Mouse (Mus musculus) embryo, embryonic 11.5 days (tissue): ENCODE results near the gene Ptpre.
"Not testable (repeated sequence)": the region's sequence is repeated elsewhere in the genome, so short reads cannot be mapped to it uniquely, and the experiment has no call there.

Experiments
- DNase-seq: peaks from one replicate; pipeline ENCODE4 v3.0.0-alpha.2; 2012; ENCODE audit warnings: low read depth, low spot score

Ptpre gene

DNA sequence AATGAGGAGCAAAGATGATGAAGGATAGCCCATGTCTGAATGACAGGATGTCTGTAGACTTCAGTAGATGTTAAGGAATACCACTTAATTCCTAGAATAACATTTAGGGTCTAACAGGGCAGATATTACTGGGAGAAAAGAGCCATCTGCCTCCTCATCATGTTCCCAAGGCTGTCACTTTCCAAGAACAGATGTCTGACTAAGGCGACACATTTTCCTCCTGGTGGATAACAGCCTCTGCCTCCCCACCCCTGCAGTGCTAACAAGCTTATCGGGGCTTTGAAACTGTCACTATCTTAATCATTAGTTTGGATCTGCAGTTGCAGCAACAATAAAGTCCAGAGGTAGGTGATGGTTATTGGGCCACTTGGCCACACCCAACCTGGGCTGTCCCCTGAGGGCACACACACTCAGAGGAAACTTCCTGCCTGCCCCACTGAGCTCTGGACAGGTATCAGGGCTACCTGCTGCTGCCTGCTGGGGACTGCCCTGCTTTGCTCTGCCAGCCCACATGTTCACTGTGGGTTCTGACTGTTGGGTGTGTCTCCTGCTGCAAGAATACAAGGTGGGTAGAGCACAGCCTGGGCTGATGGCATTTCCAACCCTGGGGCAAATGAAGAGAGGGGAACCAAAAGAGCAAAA is 2.6 kb upstream of the Ptpre start:
- no peak for DNase-seq

GRCm38 (mm10) chr7:135535908-135536307 is 1.4 kb upstream of the Ptpre start:
- no peak for DNase-seq

DNA sequence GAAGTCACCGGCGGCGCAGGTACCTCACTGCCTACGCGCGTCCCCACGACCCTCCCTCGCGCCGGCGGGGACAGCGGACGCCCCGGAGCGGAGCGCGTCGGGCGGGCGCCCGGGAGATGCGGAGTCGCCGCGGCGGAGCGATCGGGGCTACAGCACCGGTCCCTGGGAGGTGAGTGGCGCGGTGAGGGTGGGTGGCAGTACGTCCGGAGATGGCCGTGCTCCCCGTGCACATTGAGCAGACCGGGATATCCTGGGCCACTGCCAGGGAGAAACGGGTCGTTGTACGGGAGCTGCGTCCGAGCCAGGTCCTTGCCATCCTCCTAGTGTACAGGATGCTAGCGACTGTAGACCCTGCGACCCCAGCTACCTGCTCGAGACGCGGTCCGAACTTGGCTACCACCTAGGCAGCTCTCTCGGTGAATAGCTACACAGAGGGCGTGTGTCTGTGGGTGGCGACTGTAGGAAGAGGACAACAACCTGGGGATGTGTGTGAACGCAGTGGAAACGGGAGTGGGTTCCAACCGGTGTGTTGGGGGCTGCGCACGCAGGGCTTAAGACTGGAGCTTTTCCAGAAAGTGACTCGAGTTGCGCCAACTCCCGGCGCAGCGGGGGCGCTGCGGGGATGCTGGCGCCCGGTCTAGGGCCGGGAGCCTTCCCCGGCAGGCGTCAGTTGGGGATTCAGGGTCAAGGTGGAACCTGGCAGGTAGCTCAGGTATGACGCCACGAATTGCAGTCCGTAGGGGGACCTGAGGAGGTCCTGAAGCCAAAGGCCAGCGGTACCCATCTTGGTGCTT is 864 bp downstream of the Ptpre start:
- no peak for DNase-seq

DNA sequence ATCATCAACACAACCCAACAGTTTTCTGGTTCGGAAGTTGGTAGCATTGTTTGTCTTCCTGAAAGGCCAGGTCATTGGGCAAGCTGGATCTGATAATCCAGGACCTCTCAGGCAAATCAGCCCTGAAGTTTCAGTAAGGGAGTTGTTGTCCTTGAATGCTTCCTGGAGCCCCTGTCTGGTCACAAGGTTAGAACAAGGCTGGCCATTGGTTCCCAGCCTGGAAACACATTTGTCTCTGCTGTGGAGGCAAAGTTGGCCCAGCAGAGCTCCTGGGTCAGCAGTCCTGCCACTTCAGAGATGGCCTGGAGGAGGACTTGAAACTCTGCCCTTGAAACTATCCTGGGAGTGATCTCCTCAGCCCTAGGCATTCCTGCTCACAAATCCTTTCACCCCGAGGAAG is 2.1 kb downstream of the Ptpre start:
- DNase-seq, result no peak

DNA sequence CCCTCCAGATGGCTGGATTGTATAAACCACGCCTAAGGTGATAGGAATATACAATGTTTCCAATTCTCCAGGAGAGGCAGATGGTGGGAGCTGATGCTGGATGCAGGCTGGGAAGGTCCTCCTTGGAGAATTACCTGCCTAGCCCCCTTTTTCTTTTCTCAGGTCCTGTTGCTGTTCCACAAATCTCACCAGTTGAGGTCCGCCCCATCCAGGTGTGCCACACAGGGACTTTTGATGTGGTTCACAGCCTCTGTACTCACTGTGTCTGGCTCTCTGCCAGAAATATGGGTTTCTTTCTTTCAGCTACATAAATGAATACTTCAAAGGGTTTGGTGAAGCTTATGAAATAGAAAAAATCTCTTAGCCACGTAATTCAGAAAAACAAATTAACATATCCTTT is 5.0 kb downstream of the Ptpre start:
- no peak for DNase-seq

DNA sequence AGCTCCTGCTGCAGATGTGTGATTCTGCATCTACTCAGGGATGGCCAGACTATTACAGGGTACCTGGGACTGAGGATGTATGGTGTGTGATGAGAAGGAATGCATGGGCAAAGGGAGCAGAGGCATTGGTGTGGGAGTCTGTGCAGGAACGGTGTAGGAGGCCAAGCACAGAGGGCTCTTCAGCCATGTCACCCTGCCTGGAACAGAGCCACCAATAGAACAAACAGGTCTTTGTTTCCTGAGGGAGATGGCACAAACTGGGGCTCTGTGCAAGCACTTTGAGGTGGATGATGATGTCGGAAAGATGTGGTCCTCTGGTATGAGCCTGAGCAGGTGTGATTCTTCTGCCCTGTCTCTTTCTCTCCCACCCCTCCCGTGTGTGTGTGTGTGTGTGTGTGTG is 5.8 kb downstream of the Ptpre start:
- no peak for DNase-seq

DNA sequence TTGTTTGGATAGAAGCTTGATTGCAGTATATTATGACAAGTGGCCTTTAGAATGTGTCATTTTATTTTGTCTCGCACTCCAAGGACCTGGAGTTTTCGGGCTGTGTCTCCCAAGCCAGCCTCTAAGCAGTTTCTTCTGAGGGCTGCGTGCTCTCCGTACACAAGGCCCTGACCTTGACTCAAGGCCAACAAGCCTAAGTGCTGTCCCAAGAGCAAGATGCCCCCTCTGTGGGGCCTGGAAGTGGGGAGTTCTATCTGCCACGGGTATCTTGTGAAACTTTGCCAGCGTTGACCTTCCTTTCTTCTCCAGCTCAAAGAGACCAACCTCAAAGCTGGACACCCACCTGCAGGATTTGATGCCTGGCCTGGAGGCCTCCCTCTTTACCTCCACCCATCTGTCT is 7.0 kb downstream of the Ptpre start:
- no peak for DNase-seq

- DNase-seq, result no peak
Measured at GRCm38 (mm10) chr7:135545957-135546356, 8.7 kb downstream of the Ptpre start.

DNA sequence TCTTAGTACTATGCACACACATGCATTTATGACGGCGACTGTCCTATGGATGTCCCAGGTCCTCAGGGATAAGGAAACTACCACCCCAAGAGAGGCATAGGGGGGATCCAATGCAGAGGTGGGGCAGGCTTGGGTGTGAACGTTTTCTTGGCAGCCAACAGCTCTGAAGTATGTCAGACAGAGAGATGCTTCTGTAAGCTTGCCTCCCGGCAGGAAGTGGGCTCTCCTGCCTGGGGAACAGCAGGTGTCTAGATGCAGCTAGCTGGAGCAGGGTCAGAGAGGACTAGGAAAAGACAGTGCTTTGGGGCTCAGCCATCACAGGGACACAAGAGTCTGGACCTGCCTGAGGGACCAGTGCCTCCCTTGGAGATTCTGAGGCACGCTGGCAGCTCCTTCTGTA is 9.2 kb downstream of the Ptpre start:
- DNase-seq, result no peak

DNA sequence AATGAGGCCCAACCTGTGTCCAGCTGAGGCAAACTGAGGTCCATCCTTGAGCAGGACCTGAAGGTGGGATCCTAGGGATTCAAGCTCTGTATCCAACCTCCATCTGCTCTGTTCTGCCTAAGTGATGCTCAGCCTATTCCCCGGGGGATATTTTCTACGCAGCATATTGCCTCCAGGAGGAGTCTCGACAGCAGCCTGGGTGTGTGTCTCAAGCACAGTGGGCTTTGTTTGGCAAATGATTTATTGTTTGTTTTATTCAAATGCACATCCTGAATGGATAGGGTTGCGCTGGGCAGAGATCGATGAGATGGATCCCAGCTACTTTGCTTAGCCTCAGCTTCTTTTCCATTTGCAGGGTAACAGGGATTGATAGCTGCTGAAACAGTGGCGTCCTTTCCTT is 11.2 kb downstream of the Ptpre start:
- DNase-seq, result no peak

GRCm38 (mm10) chr7:135551547-135551946 is 14.3 kb downstream of the Ptpre start:
- DNase-seq, result no peak

GRCm38 (mm10) chr7:135553550-135553949 is 16.3 kb downstream of the Ptpre start:
- DNase-seq, result no peak

GRCm38 (mm10) chr7:135556663-135557402 is 19.6 kb downstream of the Ptpre start:
- no peak for DNase-seq

GRCm38 (mm10) chr7:135560280-135560679 is 23.0 kb downstream of the Ptpre start:
- DNase-seq, result no peak

DNA sequence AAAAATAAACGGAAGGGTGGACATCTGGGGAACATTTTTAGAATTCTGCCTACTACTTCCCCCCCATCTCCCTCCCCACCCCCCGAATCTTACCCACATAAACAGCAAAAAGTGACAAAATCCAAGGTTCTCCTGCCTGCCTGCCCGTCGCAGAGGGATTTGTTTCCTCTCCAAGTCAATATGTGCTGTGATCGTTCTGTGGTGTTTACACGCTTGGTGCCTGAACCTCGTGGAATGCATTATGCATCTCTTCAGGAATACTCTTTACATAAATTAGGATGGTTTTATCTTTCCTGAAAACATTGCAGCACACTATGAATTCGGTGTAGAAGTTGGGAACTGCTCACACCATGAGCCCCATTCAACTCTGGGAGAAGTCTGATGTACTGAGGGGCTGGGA is 26.7 kb downstream of the Ptpre start:
- DNase-seq, result no peak

- DNase-seq, result no peak
Measured at GRCm38 (mm10) chr7:135566013-135566412, 28.7 kb downstream of the Ptpre start.

DNA sequence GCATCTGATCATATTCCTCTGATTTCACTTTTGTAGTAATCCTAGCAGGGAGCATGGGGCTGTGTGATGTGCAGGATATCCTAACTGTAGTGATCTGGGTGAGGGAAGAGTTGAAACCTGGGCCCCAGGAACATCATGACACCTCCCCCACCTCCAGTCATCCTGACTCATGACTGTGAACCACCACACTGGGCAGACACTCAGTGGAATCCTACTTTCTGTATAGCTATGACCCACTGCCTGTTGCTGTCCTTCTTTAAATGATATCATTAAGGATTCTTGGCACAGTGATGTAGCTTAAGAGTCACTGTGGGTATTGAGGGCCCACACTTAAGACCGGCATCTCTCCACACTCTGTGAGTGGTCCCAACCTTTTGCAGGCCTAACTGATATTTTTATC is 30.3 kb downstream of the Ptpre start:
- no peak for DNase-seq

GRCm38 (mm10) chr7:135568550-135568949 is 31.3 kb downstream of the Ptpre start:
- DNase-seq, result no peak

DNA sequence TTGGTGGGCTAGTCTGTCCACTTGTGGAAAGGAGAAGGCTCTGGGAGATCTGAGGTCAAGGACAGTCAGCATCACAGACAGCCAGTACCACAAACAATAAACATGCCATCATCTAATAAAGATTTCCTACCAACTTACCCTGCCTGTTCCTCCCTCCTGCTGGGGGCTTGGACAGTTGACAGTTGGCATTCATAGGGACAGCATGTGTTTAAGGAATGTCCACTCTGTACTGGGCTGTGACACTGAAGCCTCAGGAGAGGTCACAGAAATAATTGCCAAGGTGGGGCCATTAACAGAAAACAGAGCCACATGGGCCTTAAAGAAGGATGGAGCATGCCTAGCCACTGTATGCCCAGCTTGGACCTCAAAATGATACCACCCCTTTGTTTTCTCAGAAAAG is 34.1 kb downstream of the Ptpre start:
- DNase-seq, result no peak

- no peak for DNase-seq
Measured at GRCm38 (mm10) chr7:135571951-135572559, 34.8 kb downstream of the Ptpre start.

DNA sequence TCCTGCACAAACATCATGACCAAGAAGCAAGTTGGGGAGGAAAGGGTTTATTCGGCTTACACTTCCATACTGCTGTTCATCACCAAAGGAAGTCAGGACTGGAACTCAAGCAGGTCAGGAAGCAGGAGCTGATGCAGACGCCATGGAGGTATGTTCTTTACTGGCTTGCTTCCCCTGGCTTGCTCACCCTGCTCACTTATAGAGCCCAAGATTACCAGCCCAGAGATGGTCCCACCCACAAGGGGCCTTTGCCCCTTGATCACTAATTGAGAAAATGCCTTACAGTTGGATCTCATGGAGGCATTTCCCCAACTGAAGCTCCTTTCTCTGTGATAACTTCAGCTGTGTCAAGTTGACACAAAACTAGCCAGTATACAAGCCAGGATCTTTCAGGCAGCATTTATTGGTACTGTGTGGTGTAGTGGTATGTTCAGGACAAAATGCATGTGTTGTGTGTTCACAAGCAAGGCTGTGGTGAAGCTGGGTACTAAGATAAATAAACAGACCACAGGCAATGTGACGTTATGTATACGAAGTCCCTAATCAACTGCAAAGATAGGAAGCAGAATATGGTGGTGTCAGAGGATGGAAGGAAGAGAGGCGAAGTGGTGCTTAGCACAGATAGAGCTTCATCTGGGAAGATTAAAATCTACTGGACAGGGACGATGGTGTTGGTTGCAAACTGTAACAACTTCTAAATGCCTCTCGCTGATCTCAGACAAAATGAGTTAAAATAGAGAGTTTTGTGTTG is 38.2 kb downstream of the Ptpre start:
- DNase-seq, result not testable (repeated sequence)

- no peak for DNase-seq
Measured at GRCm38 (mm10) chr7:135576329-135576728, 39.0 kb downstream of the Ptpre start.
